Mouse (Mus musculus): ENCODE measurements around the gene Gm45717.

- TF ChIP-seq TAL1 (IDR thresholded peaks at IDR 0.05; ENCODE audit: low read length) = no peak
- TF ChIP-seq GATA1 (IDR thresholded peaks at IDR 0.05; ENCODE audit: low read length) = no peak
Observed at GRCm38 (mm10) chr7:140982971-140983370, 27.2 kb upstream of the Gm45717 start.

Data from erythroblast, embryonic 14.5 days (primary cell).